Mouse (Mus musculus) hindbrain, embryonic 13.5 days (tissue): Measurements from ENCODE around the gene Oprm1. TPM values are rescaled to one million over a fixed set of nuclear protein-coding genes. Genes with fewer than 3 reads are reported as not detected.

Experiments used
- ATAC-seq: fragments of 200-750 bp; cut with Nextera tagmentation; 2 replicates; pipeline ENCODE4 v1.8.0; 2017; ENCODE audit warnings: moderate TSS enrichment; ENCODE audit not compliant: low FRiP score
- H3K27ac ChIP-seq: fragments of 300-500 bp; sonication (generic); 2 replicates; pipeline ENCODE4 v1.5.1; 2015; ENCODE audit warnings: inconsistent platforms, mild to moderate bottlenecking, moderate library complexity
- H3K27me3 ChIP-seq: fragments of 300-500 bp; sonication (generic); 2 replicates; pipeline ENCODE4 v1.6.1; 2015; ENCODE audit warnings: mild to moderate bottlenecking, inconsistent platforms
- H3K36me3 ChIP-seq: fragments of 300-500 bp; sonication (generic); 2 replicates; pipeline ENCODE4 v1.6.1; 2015; ENCODE audit warnings: mild to moderate bottlenecking, inconsistent platforms
- H3K4me1 ChIP-seq: fragments of 300-500 bp; sonication (generic); replicated peaks from 2 replicates; pipeline ENCODE4 v1.6.1; 2015; ENCODE audit warnings: inconsistent platforms
- H3K4me2 ChIP-seq: fragments of 300-500 bp; sonication (generic); 2 replicates; pipeline ENCODE4 v1.6.1; 2015; ENCODE audit warnings: inconsistent platforms, mild to moderate bottlenecking, moderate library complexity
- H3K4me3 ChIP-seq: fragments of 300-500 bp; sonication (generic); 2 replicates; pipeline ENCODE4 v1.5.1; 2015; ENCODE audit warnings: mild to moderate bottlenecking, inconsistent platforms
- H3K9ac ChIP-seq: fragments of 300-500 bp; sonication (generic); 2 replicates; pipeline ENCODE4 v1.6.1; 2015; ENCODE audit warnings: mild to moderate bottlenecking, inconsistent platforms
- H3K9me3 ChIP-seq: fragments of 300-500 bp; sonication (generic); 2 replicates; pipeline ENCODE4 v1.6.1; 2016; ENCODE audit warnings: inconsistent platforms
- WGBS: fragments of 180-500 bp; shearing (Covaris S2); methylation state at CpG from one replicate; pipeline ENCODE4 v1.1.7; 2015; 5-methylcytosine and 5-hydroxymethylcytosine counted together
- polyA plus RNA-seq: library from polyadenylated mRNA; unstranded; fragments of >200 nt; fragmentation: Nextera tagmentation; extraction: Ambion mirVana; gene quantifications from 2 replicates; pipeline ENCODE4 v1.2.1, GENCODE M21; 2015

Oprm1 gene
- polyA plus RNA-seq, 1 experiment from 2014 or later, result 1.2 TPM

DNA sequence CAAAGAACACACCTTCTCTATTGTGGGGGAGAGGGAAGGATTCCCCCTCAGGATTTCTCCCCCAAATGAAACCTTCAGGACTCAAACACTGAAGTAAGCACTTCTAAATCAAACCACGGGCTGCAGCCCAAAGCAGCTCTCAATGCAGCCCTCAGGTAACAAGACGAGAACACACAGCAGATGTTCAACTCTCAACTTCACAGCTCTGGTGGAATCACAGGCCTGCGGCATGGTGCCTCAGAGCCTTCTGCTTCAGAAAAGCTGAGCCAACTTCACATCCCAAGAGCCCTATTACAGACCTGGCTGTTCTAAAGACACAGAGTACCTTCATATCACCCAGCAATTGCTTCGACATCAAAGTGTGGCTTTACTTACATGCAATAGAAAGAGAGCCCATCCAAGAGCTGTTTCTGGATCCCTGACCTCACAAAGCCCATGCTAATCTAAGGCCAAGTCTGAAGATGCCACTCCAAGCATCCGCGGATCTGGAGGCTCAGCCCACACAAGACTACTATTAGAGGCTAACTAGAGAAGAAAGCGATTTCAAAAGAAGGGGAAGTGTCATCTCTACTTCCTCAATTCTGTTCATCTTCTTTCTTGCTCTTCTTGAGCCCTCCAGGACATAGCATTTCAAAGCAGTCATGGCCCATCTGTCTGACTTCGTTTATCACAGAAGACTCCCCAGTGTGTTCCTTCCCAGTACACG lies 305.6 kb downstream of the Oprm1 start:
- WGBS, result 87% methylated on average over 9 of the region's 9 CpGs

DNA sequence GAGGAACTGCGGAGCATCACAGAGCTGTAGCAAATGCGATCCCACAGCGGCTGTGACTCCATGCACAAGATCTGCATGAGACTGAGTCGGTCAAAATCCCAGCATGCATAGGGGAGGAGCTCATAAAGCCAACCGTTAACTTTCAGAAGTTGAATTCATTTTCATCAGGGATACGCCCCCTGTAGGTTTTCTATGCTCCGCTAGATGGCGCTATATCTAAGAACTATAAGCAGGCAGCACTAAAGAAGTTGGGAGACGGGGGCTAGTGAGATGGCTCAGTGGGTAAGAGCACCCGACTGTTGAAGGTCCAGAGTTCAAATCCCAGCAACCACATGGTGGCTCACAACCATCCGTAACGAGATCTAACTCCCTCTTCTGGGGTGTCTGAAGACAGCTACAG lies 310.3 kb downstream of the Oprm1 start:
- ATAC-seq, result no peak
- no peak overlapping the region for H3K4me3 ChIP-seq
- no peaks in the 10 kb centered on the region for H3K27me3 ChIP-seq
- H3K9me3 ChIP-seq, result no peaks in the 10 kb centered on the region
- H3K4me2 ChIP-seq, result no peak overlapping the region
- no peak overlapping the region for H3K27ac ChIP-seq
- H3K9ac ChIP-seq, result no peak overlapping the region
- H3K36me3 ChIP-seq, result no peaks in the 10 kb centered on the region
- H3K4me1 ChIP-seq, result no peaks in the 10 kb centered on the region
- WGBS, result 74% methylated on average over 12 of the region's 12 CpGs

More for the DNA sequence above, 305.6 kb downstream of the Oprm1 start:
- no peak for ATAC-seq
- H3K9me3 ChIP-seq, result no peaks in the 10 kb centered on the region
- H3K4me2 ChIP-seq, result no peak overlapping the region
- no peak overlapping the region for H3K4me3 ChIP-seq
- no peak overlapping the region for H3K27ac ChIP-seq
- no peaks in the 10 kb centered on the region for H3K4me1 ChIP-seq
- H3K27me3 ChIP-seq, result no peaks in the 10 kb centered on the region
- no peak overlapping the region for H3K9ac ChIP-seq
- no peaks in the 10 kb centered on the region for H3K36me3 ChIP-seq

GRCm38 (mm10) chr10:7069090-7069489 lies 310.8 kb downstream of the Oprm1 start:
- no peak overlapping the region for H3K9ac ChIP-seq
- no peaks in the 10 kb centered on the region for H3K27me3 ChIP-seq
- H3K4me1 ChIP-seq, result no peaks in the 10 kb centered on the region
- WGBS, result 89% methylated on average over 2 of the region's 2 CpGs
- H3K4me2 ChIP-seq, result no peak overlapping the region
- H3K9me3 ChIP-seq, result no peaks in the 10 kb centered on the region
- no peaks in the 10 kb centered on the region for H3K36me3 ChIP-seq
- ATAC-seq, result no peak
- no peak overlapping the region for H3K4me3 ChIP-seq
- no peak overlapping the region for H3K27ac ChIP-seq

GRCm38 (mm10) chr10:7070100-7070835 lies 312.0 kb downstream of the Oprm1 start:
- ATAC-seq, result peak; percentile 61; the same call in 1 of the 2 replicates
- Histone ChIP-seq H3K4me1 (no peaks in the 10 kb centered on the region), H3K9me3 (no peaks in the 10 kb centered on the region), H3K4me3 (no peak overlapping the region), H3K36me3 (no peaks in the 10 kb centered on the region), H3K27ac (no peak overlapping the region), H3K9ac (no peak overlapping the region), H3K27me3 (no peaks in the 10 kb centered on the region), H3K4me2 (no peak overlapping the region)
- WGBS, result 62% methylated on average over 8 of the region's 8 CpGs

DNA sequence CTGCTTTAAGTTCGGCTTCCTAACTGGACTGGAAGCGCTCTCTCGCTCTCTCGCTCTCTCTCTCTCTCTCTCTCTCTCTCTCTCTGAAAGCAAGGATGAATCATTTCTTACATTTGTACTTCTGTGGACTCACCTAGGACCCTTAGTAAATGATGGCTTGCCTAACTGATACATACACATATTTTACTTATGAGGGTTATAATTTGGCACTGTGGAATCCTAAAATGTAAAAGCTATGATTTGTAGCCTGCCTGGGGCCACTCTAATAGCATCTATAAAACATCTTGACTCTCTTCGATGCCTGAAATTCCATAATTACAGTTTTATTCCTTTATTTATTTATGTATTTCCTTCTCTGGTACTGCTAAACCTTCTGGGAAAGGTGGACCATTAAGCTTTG lies 312.6 kb downstream of the Oprm1 start:
- H3K9me3 ChIP-seq, result no peaks in the 10 kb centered on the region
- H3K9ac ChIP-seq, result no peak overlapping the region
- no peak overlapping the region for H3K4me2 ChIP-seq
- H3K27ac ChIP-seq, result no peak overlapping the region
- 86% methylated on average over 5 of the region's 5 CpGs for WGBS
- no peaks in the 10 kb centered on the region for H3K36me3 ChIP-seq
- H3K4me1 ChIP-seq, result no peaks in the 10 kb centered on the region
- no peak overlapping the region for H3K4me3 ChIP-seq
- no peak for ATAC-seq
- no peaks in the 10 kb centered on the region for H3K27me3 ChIP-seq

DNA sequence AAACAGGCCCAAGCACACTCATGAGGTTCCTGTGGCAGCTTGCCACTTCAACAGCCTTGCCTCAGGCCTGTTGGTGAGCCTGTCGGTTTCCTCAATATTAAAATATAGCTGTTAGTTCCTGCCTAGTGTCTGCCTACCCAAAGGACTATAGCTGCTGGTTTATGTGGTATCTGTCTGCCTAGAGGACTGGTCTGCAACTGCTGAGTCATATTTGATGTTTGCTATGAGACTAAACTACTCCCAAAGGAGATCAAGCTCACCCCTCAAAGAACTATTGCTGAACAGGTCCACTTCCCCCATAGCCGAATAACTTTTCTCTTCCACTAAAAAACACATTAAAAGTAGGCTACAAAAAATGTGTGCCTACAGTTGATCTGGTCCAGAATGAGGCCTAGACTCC lies 315.9 kb downstream of the Oprm1 start:
- 0 out of 2 replicates have a peak, but pooled peaks cover 6% of the 10 kb centered on the region for H3K4me1 ChIP-seq
- H3K4me2 ChIP-seq, result no peak overlapping the region
- no peak for ATAC-seq
- no peaks in the 10 kb centered on the region for H3K36me3 ChIP-seq
- no peaks in the 10 kb centered on the region for H3K9me3 ChIP-seq
- H3K9ac ChIP-seq, result no peak overlapping the region
- no peak overlapping the region for H3K27ac ChIP-seq
- no peak overlapping the region for H3K4me3 ChIP-seq
- H3K27me3 ChIP-seq, result no peaks in the 10 kb centered on the region
- WGBS, result 86% methylated on average over 2 of the region's 2 CpGs

DNA sequence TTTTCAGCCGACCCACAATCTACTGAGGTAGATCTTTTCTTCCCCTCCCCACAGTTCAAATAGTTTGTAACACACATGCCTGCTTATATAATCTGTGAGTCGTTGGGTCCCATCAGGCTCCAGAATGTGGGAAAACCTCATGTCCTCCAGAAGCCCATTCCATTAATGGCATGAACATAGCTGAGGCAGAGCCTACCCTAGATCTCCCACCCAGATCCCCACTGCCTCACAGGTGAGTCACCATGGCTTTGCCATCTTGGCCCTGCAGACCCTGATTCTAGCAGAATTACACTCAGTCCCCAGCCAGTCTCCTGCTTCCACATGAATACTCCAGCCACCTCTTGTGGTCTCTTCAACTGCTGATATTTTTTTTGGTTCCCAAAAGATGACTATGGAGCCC lies 317.4 kb downstream of the Oprm1 start:
- no peak; the same call in 1 of the 2 replicates for ATAC-seq
- Histone ChIP-seq H3K27ac (no peak overlapping the region), H3K4me2 (no peak overlapping the region), H3K4me1 (0 out of 2 replicates have a peak, but pooled peaks cover 6% of the 10 kb centered on the region), H3K9me3 (no peaks in the 10 kb centered on the region), H3K27me3 (no peaks in the 10 kb centered on the region), H3K36me3 (no peaks in the 10 kb centered on the region), H3K4me3 (no peak overlapping the region), H3K9ac (no peak overlapping the region)
- WGBS, result 97% methylated on average over 2 of the region's 2 CpGs

GRCm38 (mm10) chr10:7076201-7076600 lies 317.9 kb downstream of the Oprm1 start:
- 18% methylated on average over 8 of the region's 8 CpGs for WGBS
- no peak overlapping the region for H3K4me3 ChIP-seq
- ATAC-seq, result peak; percentile 91

DNA sequence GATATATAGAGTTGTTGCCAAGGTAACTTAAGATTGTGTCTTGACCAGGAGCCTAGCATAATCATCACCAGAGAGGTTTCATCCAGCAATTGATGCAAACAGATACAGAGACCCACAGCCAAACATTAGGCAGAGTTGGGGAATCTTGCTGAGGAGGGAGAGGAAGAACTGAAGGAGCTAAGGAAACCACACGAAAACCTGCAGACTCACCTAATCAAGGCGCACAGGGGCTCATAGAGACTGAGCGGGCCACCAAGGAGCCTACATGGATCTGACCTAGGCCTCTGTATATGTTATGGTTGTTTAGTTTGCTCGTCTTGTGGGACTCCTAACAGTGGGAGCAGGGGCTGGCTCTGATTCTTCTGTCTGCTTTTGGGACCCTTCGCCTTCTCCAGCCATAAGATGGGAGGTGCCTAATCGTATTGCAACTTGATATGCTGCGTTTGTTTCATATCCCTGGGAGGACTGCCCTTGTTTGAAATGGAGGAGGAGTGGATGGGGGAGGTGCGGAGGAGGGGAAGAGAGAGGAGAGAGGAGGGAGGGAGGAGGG lies 318.4 kb downstream of the Oprm1 start:
- no peak overlapping the region for H3K4me3 ChIP-seq
- H3K9ac ChIP-seq, result 0 out of 2 replicates have a peak overlapping the region, but pooled peaks have one; percentile 19
- no peaks in the 10 kb centered on the region for H3K36me3 ChIP-seq
- peak; percentile 48 for ATAC-seq
- H3K27ac ChIP-seq, result no peak overlapping the region
- no peaks in the 10 kb centered on the region for H3K27me3 ChIP-seq
- 0 out of 2 replicates have a peak, but pooled peaks cover 6% of the 10 kb centered on the region for H3K4me1 ChIP-seq
- no peak overlapping the region for H3K4me2 ChIP-seq
- no peaks in the 10 kb centered on the region for H3K9me3 ChIP-seq
- 60% methylated on average over 7 of the region's 8 CpGs for WGBS

More at GRCm38 (mm10) chr10:7076201-7076600, 317.9 kb downstream of the Oprm1 start:
- no peak overlapping the region for H3K4me2 ChIP-seq
- 0 out of 2 replicates have a peak, but pooled peaks cover 6% of the 10 kb centered on the region for H3K4me1 ChIP-seq
- no peaks in the 10 kb centered on the region for H3K9me3 ChIP-seq
- H3K27me3 ChIP-seq, result no peaks in the 10 kb centered on the region
- 0 out of 2 replicates have a peak overlapping the region, but pooled peaks have one; percentile 19 for H3K9ac ChIP-seq
- H3K27ac ChIP-seq, result no peak overlapping the region
- H3K36me3 ChIP-seq, result no peaks in the 10 kb centered on the region

DNA sequence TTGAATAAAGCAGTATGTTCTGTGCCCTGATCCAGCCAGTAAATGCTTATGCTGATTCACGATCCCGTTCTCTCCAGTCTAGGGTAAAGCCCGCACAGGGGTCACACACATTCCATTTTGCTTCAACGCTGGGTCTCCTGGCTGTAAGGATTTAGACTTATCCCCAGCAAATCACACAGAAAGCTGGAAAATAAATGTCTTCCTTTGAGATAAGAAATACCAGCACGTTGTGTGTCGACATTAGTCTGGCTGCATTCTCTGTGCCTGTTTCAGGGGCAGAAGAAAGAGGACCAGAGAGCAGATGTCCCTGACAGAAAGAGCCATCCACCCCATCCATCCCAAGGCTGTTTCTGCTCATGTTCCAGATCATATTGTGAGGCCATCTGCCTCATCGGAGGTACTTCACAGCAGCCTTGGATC lies 319.1 kb downstream of the Oprm1 start:
- H3K9ac ChIP-seq, result no peak overlapping the region
- no peak overlapping the region for H3K4me2 ChIP-seq
- no peaks in the 10 kb centered on the region for H3K27me3 ChIP-seq
- no peak for ATAC-seq
- no peaks in the 10 kb centered on the region for H3K9me3 ChIP-seq
- WGBS, result 82% methylated on average over 7 of the region's 7 CpGs
- H3K36me3 ChIP-seq, result no peaks in the 10 kb centered on the region
- no peak overlapping the region for H3K4me3 ChIP-seq
- no peak overlapping the region for H3K27ac ChIP-seq
- 0 out of 2 replicates have a peak, but pooled peaks cover 6% of the 10 kb centered on the region for H3K4me1 ChIP-seq

DNA sequence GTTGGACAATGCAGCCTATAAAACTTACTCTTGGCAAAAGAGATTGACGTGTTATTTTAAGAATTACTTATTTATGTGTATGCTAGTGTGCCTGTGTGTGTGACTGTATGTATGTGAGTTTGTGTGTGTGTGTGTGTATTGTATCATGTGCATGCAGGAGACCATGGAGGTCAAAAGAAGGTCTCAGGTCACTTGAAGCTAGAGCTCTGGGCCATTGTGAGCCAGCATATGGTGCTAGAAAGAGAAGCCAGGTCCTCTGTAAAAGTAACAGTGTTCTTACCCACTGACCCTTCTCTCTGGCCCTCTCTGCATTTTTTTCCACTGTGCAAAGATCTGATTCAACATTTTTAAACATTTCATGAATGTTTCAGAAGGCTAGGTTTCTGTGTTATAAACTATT lies 319.7 kb downstream of the Oprm1 start:
- Histone ChIP-seq H3K27me3 (no peaks in the 10 kb centered on the region), H3K4me2 (no peak overlapping the region), H3K9me3 (no peaks in the 10 kb centered on the region), H3K4me3 (no peak overlapping the region), H3K4me1 (0 out of 2 replicates have a peak, but pooled peaks cover 6% of the 10 kb centered on the region), H3K36me3 (no peaks in the 10 kb centered on the region), H3K9ac (no peak overlapping the region), H3K27ac (no peak overlapping the region; the same call in 1 of the 2 replicates)
- 93% methylated on average over 1 of the region's 1 CpGs for WGBS
- ATAC-seq, result no peak
